Mouse (Mus musculus) midbrain, embryonic 13.5 days (tissue): ENCODE data around the gene Pex5. TPM values are rescaled to one million over a fixed set of nuclear protein-coding genes. Genes with fewer than 3 reads are reported as not detected.
"Not testable (repeated sequence)": the region's sequence is repeated elsewhere in the genome, so short reads cannot be mapped to it uniquely, and the experiment has no call there.

Source experiments
- ATAC-seq: fragments of 200-750 bp; cut with Nextera tagmentation; 2 replicates; pipeline ENCODE4 v1.8.0; 2017; ENCODE audit warnings: mild to moderate bottlenecking, moderate TSS enrichment, moderate library complexity
- H3K27ac ChIP-seq: fragments of 300-500 bp; sonication (generic); 2 replicates; pipeline ENCODE4 v1.5.1; 2015; ENCODE audit warnings: inconsistent platforms, mild to moderate bottlenecking, moderate library complexity
- H3K27me3 ChIP-seq: fragments of 300-500 bp; sonication (generic); 2 replicates; pipeline ENCODE4 v1.6.1; 2015; ENCODE audit warnings: mild to moderate bottlenecking, inconsistent platforms
- H3K36me3 ChIP-seq: fragments of 300-500 bp; sonication (generic); 2 replicates; pipeline ENCODE4 v1.6.1; 2015; ENCODE audit warnings: mild to moderate bottlenecking, inconsistent platforms
- H3K4me1 ChIP-seq: fragments of 300-500 bp; sonication (generic); replicated peaks from 2 replicates; pipeline ENCODE4 v1.6.1; 2015; ENCODE audit warnings: inconsistent platforms
- H3K4me2 ChIP-seq: fragments of 300-500 bp; sonication (generic); replicated peaks from 2 replicates; pipeline ENCODE4 v1.6.1; 2015; ENCODE audit warnings: moderate library complexity, mild to moderate bottlenecking, inconsistent platforms
- H3K4me3 ChIP-seq: fragments of 300-500 bp; sonication (generic); replicated peaks from 2 replicates; pipeline ENCODE4 v1.5.1; 2015; ENCODE audit warnings: mild to moderate bottlenecking, inconsistent platforms
- H3K9ac ChIP-seq: fragments of 300-500 bp; sonication (generic); replicated peaks from 2 replicates; pipeline ENCODE4 v1.6.1; 2015; ENCODE audit warnings: mild to moderate bottlenecking, inconsistent platforms
- H3K9me3 ChIP-seq: fragments of 300-500 bp; sonication (generic); 2 replicates; pipeline ENCODE4 v1.6.1; 2016; ENCODE audit warnings: mild to moderate bottlenecking, inconsistent platforms
- WGBS: fragments of 180-500 bp; shearing (Covaris S2); methylation state at CpG from one replicate; pipeline ENCODE4 v1.1.7; 2015; 5-methylcytosine and 5-hydroxymethylcytosine counted together
- polyA plus RNA-seq: library from polyadenylated mRNA; unstranded; fragments of >200 nt; fragmentation: Nextera tagmentation; extraction: Ambion mirVana; gene quantifications from 2 replicates; pipeline ENCODE4 v1.2.1, GENCODE M21; 2015

Gene Pex5
- polyA plus RNA-seq, 1 experiment from 2014 or later = 78.0 TPM

DNA sequence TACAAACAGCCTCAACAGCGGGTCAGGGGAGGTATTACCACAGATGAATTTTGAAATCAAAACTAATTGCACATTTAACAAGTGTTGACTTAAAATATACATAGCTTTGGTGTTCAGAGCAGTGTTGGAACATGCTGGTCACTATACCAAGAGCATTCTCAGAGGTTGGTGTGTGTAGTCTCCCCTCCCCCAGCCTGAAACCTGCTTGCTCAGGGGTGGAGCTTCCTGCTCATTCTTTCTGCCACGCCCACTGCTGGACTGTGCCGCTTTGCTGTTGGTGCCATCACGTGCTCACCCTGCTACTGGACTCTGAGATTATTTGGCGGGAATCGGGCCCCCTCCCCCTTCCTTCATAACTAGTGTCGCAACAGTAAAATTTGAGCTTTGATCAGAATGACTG, 10.2 kb upstream of the Pex5 start:
- H3K36me3 ChIP-seq, H3K9ac ChIP-seq, H3K4me3 ChIP-seq, H3K4me1 ChIP-seq, H3K27me3 ChIP-seq, H3K4me2 ChIP-seq, ATAC-seq, H3K9me3 ChIP-seq, H3K27ac ChIP-seq: not testable (repeated sequence)
- WGBS = 69% methylated on average over 7 of the region's 7 CpGs

DNA sequence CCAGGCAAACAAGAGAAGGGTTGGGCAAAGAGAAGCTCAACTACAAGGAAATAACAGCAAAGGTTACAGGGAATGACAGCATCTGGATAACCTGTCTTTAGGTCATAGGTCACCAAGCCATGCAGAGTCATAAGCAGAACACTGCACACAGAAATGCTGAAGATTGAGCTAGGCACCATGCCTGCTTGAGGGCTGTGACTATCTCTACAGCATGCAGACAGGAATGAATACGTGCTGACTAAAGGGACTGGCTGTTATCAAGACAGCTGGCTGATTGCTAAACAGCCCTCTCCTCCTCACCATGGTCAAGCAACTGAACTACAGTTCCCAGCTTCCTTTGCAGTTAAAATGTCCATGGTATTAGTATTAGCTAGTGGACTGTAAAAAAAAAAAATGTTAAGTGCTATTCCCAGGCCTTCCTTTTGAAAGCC, 9.2 kb upstream of the Pex5 start:
- H3K4me2 ChIP-seq = no peak overlapping the region
- no peak overlapping the region for H3K9ac ChIP-seq
- H3K27ac ChIP-seq = no peak overlapping the region
- no peaks in the 10 kb centered on the region for H3K27me3 ChIP-seq
- no peaks in the 10 kb centered on the region for H3K36me3 ChIP-seq
- ATAC-seq = no peak
- 68% methylated on average over 1 of the region's 1 CpGs for WGBS
- no peaks in the 10 kb centered on the region for H3K4me1 ChIP-seq
- no peaks in the 10 kb centered on the region for H3K9me3 ChIP-seq
- no peak overlapping the region for H3K4me3 ChIP-seq

DNA sequence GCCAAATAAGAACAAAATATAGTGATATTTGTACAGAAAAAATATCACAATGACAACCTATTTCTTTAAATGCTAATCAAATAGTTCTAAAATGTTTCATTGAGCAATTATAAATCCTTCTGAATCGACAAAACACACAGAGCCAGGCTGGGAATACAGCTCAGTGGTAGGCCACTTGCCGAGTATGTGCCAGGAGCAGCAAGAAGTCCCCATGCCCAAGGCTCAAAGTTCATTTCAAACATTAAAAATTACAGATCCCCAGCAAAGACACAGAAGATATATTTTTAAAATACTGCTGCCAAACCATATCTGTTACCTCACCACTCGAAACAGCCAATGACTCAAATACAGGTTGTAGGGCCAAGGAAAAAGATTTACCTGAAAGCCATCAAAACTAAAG, 3.8 kb upstream of the Pex5 start:
- WGBS = 92% methylated on average over 3 of the region's 3 CpGs
- no peak overlapping the region for H3K9ac ChIP-seq
- H3K36me3 ChIP-seq = no peaks in the 10 kb centered on the region
- H3K9me3 ChIP-seq = no peaks in the 10 kb centered on the region
- H3K4me1 ChIP-seq = peaks cover 15% of the 10 kb centered on the region
- ATAC-seq = no peak
- no peak overlapping the region for H3K4me2 ChIP-seq
- no peaks in the 10 kb centered on the region for H3K27me3 ChIP-seq
- H3K4me3 ChIP-seq = no peak overlapping the region
- H3K27ac ChIP-seq = no peak overlapping the region

DNA sequence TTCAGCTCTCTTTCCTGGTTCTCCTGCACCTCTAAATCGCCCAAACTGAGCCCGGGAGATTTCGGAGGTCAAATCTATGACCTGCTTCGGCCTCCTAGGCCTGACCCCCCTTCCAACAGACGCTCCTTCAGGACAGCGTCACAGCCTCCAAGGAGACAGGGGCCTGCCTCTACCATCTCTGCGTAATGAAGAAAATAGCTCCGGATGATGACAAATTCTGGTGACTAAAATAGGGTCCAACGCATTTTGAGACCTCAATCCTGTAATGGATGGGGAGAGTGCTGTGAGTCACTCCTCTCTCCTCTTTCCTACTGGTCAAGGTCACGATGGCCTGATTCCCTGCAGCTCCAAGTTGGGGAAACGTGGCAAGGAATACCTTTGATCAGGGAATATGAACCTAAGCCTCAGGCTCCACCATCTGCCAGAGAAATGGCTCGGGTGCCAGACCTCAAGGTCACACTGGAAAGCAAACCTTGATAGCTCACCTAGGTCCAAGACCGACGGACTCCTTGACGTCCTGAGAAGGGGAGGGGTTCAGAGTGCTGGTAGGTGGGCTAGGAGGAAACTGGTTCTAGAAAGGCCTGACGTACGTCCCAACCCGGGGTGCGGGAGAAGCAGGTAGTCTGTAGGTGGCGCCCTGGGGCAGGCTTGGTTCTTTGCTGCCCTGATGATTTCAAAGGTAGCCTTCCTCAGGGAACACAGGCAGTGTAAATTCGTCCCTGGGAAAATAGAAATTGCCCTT, 651 bp upstream of the Pex5 start:
- H3K9ac ChIP-seq = peak overlapping the region; percentile 66
- H3K9me3 ChIP-seq = no peaks in the 10 kb centered on the region
- H3K4me3 ChIP-seq = peak overlapping the region; percentile 88
- H3K36me3 ChIP-seq = peaks cover 16% of the 10 kb centered on the region
- no peaks in the 10 kb centered on the region for H3K27me3 ChIP-seq
- peaks cover 25% of the 10 kb centered on the region for H3K4me1 ChIP-seq
- H3K27ac ChIP-seq = peak overlapping the region; percentile 64
- H3K4me2 ChIP-seq = peak overlapping the region; percentile 64
- WGBS = 5% methylated on average over 21 of the region's 21 CpGs
- peak; percentile 74 for ATAC-seq

- peak overlapping the region; percentile 64 for H3K4me2 ChIP-seq
- WGBS = under 1% methylated on average over 43 of the region's 45 CpGs
Measured at GRCm38 (mm10) chr6:124414150-124414926, 529 bp downstream of the Pex5 start.

DNA sequence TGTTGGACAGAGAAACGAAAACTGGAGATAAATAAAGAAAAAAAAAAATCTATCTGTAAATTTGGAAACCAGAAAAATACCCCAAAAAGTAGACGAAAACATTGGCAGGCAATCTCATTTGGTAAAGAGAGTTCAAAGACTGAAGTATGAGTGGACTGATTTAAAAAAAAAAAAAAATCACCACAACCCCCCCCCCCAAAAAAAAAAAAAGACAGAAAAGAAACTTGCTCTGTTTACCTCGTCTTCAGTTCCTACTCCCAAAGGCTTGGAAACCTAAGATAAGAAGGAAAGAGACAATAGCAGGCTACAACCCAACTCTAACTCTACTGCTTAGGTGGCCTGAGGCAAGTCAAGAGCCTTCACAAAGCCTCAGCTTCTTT, 1.1 kb downstream of the Pex5 start:
- Histone ChIP-seq H3K9me3 (no peaks in the 10 kb centered on the region), H3K4me3 (peak overlapping the region; percentile 88), H3K36me3 (peaks cover 21% of the 10 kb centered on the region), H3K4me2 (peak overlapping the region; percentile 64), H3K4me1 (peaks cover 25% of the 10 kb centered on the region), H3K9ac (peak overlapping the region; percentile 90), H3K27me3 (no peaks in the 10 kb centered on the region), H3K27ac (peak overlapping the region; percentile 75)
- 70% methylated on average over 3 of the region's 3 CpGs for WGBS
- ATAC-seq = no peak

More at GRCm38 (mm10) chr6:124414150-124414926, 529 bp downstream of the Pex5 start:
- peaks cover 25% of the 10 kb centered on the region for H3K4me1 ChIP-seq
- H3K27ac ChIP-seq = peak overlapping the region; percentile 75
- H3K9me3 ChIP-seq = no peaks in the 10 kb centered on the region
- H3K27me3 ChIP-seq = no peaks in the 10 kb centered on the region
- peak overlapping the region; percentile 88 for H3K4me3 ChIP-seq
- H3K9ac ChIP-seq = peak overlapping the region; percentile 90
- H3K36me3 ChIP-seq = peaks cover 16% of the 10 kb centered on the region
- peak; percentile 68; the same call in 1 of the 2 replicates for ATAC-seq

GRCm38 (mm10) chr6:124408355-124408754, 6.5 kb downstream of the Pex5 start:
- Histone ChIP-seq H3K9ac (no peak overlapping the region), H3K4me2 (no peak overlapping the region), H3K36me3 (peaks cover 65% of the 10 kb centered on the region), H3K4me3 (no peak overlapping the region), H3K4me1 (peaks cover 7% of the 10 kb centered on the region), H3K27me3 (no peaks in the 10 kb centered on the region), H3K9me3 (no peaks in the 10 kb centered on the region), H3K27ac (no peak overlapping the region)
- WGBS = 94% methylated on average over 5 of the region's 5 CpGs
- ATAC-seq = no peak

DNA sequence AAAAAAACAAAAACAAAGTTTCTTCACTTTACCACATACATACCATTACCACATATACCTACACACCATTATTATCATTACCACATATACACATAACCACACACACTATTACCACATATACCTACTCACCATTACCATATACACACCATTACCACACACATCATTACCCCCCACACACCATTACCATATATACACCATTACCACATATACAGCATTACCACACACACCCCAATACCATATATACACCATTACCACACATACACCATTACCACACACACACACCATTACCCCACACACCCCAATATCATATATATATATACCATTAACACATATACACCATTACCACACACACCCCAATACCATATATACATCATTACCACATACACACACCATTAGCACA, 7.7 kb downstream of the Pex5 start:
- no peak overlapping the region for H3K27ac ChIP-seq
- H3K9ac ChIP-seq = no peak overlapping the region
- no peak overlapping the region for H3K4me3 ChIP-seq
- no peaks in the 10 kb centered on the region for H3K4me1 ChIP-seq
- peaks cover 72% of the 10 kb centered on the region for H3K36me3 ChIP-seq
- H3K4me2 ChIP-seq = no peak overlapping the region
- H3K27me3 ChIP-seq = no peaks in the 10 kb centered on the region
- H3K9me3 ChIP-seq = no peaks in the 10 kb centered on the region
- ATAC-seq = no peak

DNA sequence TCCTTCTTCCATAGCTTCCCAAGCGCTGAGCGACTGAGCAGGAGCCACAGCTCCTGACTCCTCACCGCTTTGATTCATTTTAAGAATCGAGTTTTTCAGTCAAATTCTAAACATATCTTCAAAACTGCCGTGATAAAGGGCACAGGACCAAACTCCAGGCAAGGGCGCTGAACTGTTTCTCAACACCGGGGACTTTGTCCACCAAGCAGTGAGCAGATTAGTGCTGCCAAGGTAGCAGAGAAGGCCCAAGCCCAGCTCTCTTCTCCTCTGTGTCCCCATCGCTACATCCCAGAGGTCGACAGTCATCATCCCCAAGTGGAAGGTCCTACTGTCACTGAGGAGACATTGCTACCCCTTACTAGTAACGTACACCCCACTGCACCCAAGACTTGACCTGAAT, 8.5 kb downstream of the Pex5 start:
- H3K36me3 ChIP-seq = peaks cover 72% of the 10 kb centered on the region
- 93% methylated on average over 10 of the region's 10 CpGs for WGBS

DNA sequence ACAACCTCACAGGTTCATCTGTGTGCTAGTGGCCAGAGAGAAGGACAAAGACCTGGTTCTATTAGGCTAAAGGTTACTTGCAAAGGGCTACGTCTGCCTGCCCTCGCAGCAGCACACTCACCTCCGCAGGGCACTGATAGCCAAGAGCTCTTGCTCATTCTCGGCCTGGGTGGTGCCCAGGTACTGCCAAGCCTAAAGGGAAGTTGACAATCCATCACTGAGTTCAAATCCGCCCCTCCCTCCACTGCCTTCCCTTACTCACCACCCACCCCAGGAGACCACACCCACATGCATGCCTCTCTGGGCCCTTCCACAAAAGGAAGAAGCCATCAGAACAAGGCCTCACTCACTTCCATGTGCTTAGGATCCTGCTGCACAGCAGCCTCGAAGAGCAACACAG, 15.1 kb downstream of the Pex5 start:
- no peak for ATAC-seq
- Histone ChIP-seq H3K4me1 (no peaks in the 10 kb centered on the region), H3K9me3 (no peaks in the 10 kb centered on the region), H3K27me3 (no peaks in the 10 kb centered on the region), H3K4me3 (no peak overlapping the region), H3K9ac (no peak overlapping the region), H3K27ac (no peak overlapping the region), H3K36me3 (peaks cover 88% of the 10 kb centered on the region), H3K4me2 (no peak overlapping the region)
- WGBS = 94% methylated on average over 6 of the region's 6 CpGs

More for the DNA sequence above, 8.5 kb downstream of the Pex5 start:
- Histone ChIP-seq H3K4me3 (no peak overlapping the region), H3K9me3 (no peaks in the 10 kb centered on the region), H3K4me1 (no peaks in the 10 kb centered on the region), H3K4me2 (no peak overlapping the region), H3K9ac (no peak overlapping the region), H3K27ac (no peak overlapping the region), H3K27me3 (no peaks in the 10 kb centered on the region)
- no peak for ATAC-seq

- not testable (repeated sequence) for H3K4me3 ChIP-seq, H3K4me1 ChIP-seq, H3K9ac ChIP-seq, H3K9me3 ChIP-seq, H3K27ac ChIP-seq, ATAC-seq, H3K27me3 ChIP-seq, H3K4me2 ChIP-seq
- WGBS = 91% methylated on average over 3 of the region's 3 CpGs
- peaks cover 45% of the 10 kb centered on the region for H3K36me3 ChIP-seq
Measured at GRCm38 (mm10) chr6:124394991-124395390, 19.9 kb downstream of the Pex5 start.

DNA sequence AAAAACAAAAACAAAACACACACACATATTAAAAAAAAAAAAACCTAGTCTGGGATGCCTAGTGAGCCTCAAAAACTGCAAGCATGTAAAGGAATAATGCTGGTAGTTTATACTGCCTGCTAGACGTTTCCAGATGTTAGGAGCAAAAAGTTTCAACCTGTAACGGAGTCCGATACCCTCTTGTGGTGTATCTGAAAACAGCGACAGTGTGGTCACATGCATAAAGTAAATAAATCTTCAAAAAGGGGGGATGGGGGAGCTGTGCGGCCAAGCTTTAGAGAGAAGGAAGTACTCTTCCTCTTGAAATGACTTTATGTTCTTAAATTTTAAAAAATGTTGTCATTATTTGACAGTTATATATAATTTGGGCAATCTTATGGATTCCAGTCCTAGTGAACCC, 34.7 kb downstream of the Pex5 start:
- Histone ChIP-seq H3K27me3 (no peaks in the 10 kb centered on the region), H3K4me3 (no peak overlapping the region), H3K27ac (no peak overlapping the region), H3K4me1 (no peaks in the 10 kb centered on the region), H3K9ac (no peak overlapping the region), H3K36me3 (no peaks in the 10 kb centered on the region), H3K4me2 (no peak overlapping the region), H3K9me3 (no peaks in the 10 kb centered on the region)
- no peak for ATAC-seq
- 54% methylated on average over 5 of the region's 5 CpGs for WGBS
